Mouse (Mus musculus): ENCODE data around the gene Gm20708. TPM values are rescaled to one million over a fixed set of nuclear protein-coding genes. Genes with fewer than 3 reads are reported as not detected.
"Not testable (repeated sequence)": the region's sequence is repeated elsewhere in the genome, so short reads cannot be mapped to it uniquely, and the experiment has no call there.

Gene Gm20708
- polyA plus RNA-seq, 1 experiment from 2014 or later = not detected

DNA sequence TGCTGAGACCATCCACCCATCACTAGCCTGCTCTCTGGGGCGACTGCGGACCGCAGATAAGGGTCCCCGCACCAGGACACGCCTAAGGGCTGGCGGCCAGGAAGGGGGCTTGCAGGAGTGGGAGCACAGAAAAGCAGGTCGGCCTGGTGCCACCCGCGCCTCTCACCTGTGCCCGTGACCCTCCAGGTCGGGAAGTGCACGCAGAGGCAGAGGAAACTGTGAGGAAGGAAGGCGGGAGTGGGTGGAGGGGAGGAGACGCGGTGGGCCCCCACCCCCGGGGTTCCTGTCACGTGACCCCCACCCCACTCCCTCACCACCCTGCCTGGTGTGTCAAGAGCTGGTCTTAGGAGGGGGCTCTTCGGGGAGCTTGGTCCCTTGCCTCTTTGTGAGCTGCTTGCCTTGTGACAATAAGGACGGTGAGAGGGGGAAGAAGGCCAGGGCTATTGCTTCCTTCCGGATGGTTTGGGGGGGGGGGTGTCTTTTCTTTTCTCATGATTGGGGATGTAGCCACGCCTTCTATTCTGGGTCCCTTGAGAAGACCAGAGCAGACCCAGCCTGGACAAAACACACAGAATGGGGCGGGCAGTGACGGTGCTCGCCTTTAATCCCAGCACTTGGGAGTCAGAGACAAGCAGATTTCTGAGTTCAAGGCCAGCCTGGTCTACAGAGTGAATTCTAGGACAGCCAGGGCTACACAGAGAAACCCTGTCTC, 27.3 kb upstream of the Gm20708 start, which contains the start of the genes Tmc8 and Tmc6:
Tmc8 (plus strand) TSS at position 84 of the 712 bp plus-strand sequence.
Tmc6 (minus strand) TSS at position 206 of the 712 bp plus-strand sequence.
- peak; percentile 68 for DNase-seq

DNA sequence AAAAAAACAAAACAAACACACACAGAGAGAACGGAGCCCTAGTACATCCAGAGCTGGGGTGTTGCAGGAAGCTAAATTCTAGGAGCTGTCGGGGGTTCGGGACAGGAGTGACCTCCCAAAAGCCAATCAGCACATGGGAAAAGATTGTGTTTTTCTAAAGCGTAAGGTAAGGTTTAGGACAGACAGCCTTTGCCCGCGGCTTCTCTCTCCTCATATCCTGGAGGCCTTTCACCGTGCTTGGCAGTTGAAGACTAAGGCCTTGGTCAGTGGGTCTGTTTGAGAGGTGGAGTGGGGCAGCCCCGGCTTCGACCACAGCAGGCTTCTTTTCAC, 26.8 kb upstream of the Gm20708 start:
- 6% methylated on average over 9 of the region's 9 CpGs for WGBS (ENCODE audit: insufficient replicate concordance)
- peak overlapping the region; percentile 98 for H3K4me2 ChIP-seq
- H3K27ac ChIP-seq = peak overlapping the region; percentile 100
- peak overlapping the region; percentile 96 for H3K4me3 ChIP-seq (replicated peaks)
- H3K9me3 ChIP-seq (replicated peaks) = no peaks in the 10 kb centered on the region
- no peaks in the 10 kb centered on the region for H3K27me3 ChIP-seq
- peaks cover 52% of the 10 kb centered on the region for H3K36me3 ChIP-seq
- H3K9ac ChIP-seq = peak overlapping the region; percentile 97
- H3K4me1 ChIP-seq (replicated peaks) = peaks cover 72% of the 10 kb centered on the region
- DNase-seq (no peak), ATAC-seq (ENCODE audit: low read depth) (no peak)

More for the DNA sequence above, 27.3 kb upstream of the Gm20708 start, which contains the start of the genes Tmc8 and Tmc6:
- peak within 1 kb of the TSS; percentile 96 for H3K4me3 ChIP-seq (replicated peaks)
- 8% methylated on average over 23 of the region's 24 CpGs for WGBS (ENCODE audit: insufficient replicate concordance)
- peak within 1 kb of the TSS; percentile 97 for H3K9ac ChIP-seq
- peak; percentile 67 for ATAC-seq (ENCODE audit: low read depth)
- peak within 1 kb of the TSS; percentile 100 for H3K27ac ChIP-seq
- peaks cover 52% of the 10 kb centered on the region for H3K36me3 ChIP-seq
- no peaks in the 10 kb centered on the region for H3K9me3 ChIP-seq (replicated peaks)
- peak within 1 kb of the TSS; percentile 98 for H3K4me2 ChIP-seq
- peaks cover 77% of the 10 kb centered on the region for H3K4me1 ChIP-seq (replicated peaks)
- no peaks in the 10 kb centered on the region for H3K27me3 ChIP-seq

DNA sequence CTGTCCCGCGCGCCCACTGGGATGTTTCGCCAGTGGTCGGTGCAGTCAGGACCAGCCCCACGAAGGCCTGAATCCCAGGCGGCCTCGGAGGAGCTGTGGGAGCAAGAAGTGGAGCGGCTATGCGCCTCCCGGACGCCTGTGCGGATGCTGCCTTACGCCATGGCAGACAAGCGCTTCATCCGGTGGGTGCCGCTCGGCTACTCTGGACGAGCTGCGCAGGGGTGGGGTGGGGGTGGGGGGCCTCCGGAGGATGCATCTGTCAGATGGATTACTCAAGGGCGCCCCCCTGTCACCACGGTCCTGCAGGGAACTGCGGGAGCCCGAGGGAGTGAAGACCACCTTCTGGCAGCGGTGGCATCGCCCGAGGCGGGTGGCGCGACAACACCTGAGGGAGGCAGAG, 26.4 kb upstream of the Gm20708 start:
- ATAC-seq (ENCODE audit: low read depth) (no peak), DNase-seq (peak; percentile 71)
- under 1% methylated on average over 31 of the region's 31 CpGs for WGBS (ENCODE audit: insufficient replicate concordance)
- Histone ChIP-seq H3K4me3 (replicated peaks) (peak overlapping the region; percentile 96), H3K4me2 (peak overlapping the region; percentile 98), H3K27ac (peak overlapping the region; percentile 100), H3K27me3 (no peaks in the 10 kb centered on the region), H3K4me1 (replicated peaks) (peaks cover 68% of the 10 kb centered on the region), H3K9ac (peak overlapping the region; percentile 97), H3K36me3 (peaks cover 52% of the 10 kb centered on the region), H3K9me3 (replicated peaks) (no peaks in the 10 kb centered on the region)

DNA sequence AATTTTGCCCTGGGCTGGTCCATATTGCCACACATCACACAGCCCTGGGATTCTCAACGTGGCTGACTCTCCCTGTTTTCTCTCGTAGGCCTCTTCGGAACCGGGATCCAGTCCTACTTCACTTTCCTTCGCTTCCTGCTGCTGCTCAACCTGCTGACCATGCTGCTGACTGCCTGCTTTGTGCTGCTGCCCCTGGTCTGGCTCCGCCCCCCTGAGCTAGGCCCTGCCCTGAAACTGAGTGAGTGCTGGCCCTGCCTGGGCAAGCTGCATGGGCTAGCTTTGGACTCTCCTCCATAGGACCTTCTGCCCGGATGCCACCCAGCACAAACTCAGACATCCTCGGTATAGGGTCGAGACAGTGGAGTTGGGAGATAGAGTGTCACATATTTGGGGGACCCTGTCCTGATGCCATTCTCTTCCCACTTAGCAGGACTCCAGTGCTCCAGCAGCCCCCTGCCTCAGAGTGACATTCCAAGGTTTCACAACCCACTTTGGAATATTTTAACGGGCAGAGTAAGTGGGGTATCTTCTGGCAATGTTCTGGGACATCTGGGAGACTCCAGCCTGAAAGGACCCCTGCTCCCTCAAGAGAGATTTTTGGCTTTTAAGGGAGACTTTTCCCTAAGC, 25.7 kb upstream of the Gm20708 start:
- Histone ChIP-seq H3K4me2 (peak overlapping the region; percentile 98), H3K4me3 (replicated peaks) (peak overlapping the region; percentile 96), H3K4me1 (replicated peaks) (peaks cover 61% of the 10 kb centered on the region), H3K36me3 (peaks cover 50% of the 10 kb centered on the region), H3K9ac (peak overlapping the region; percentile 97), H3K27ac (peak overlapping the region; percentile 100), H3K9me3 (replicated peaks) (no peaks in the 10 kb centered on the region), H3K27me3 (no peaks in the 10 kb centered on the region)
- 37% methylated on average over 10 of the region's 10 CpGs for WGBS (ENCODE audit: insufficient replicate concordance)
- DNase-seq = peak; percentile 73
- peak; percentile 19 for ATAC-seq (ENCODE audit: low read depth)

DNA sequence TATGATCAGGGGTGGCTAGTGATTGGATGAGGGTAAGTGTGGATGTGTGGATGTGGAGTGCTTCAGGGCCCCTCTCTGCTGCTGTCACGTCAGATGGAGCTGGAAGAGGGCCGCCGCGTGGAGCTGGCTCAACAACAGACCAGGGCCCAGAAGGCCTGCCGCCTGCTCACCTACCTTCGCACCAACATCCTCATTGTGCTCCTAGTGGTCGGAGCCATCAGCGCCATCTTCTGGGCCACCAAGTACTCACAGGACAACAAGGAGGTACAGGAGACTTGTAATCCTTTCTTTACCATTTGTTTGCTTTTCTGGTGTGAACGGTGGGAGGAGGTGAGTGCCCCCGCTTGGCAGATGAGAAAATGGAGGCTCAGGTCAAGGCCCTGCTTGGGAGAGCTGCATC, 23.2 kb upstream of the Gm20708 start:
- H3K27me3 ChIP-seq = no peaks in the 10 kb centered on the region
- peak overlapping the region; percentile 97; the same call in 1 of the 2 replicates for H3K9ac ChIP-seq
- H3K9me3 ChIP-seq (replicated peaks) = no peaks in the 10 kb centered on the region
- WGBS (ENCODE audit: insufficient replicate concordance) = 21% methylated on average over 10 of the region's 10 CpGs
- DNase-seq (peak; percentile 53), ATAC-seq (ENCODE audit: low read depth) (no peak)
- peak overlapping the region; percentile 98 for H3K4me2 ChIP-seq
- peak overlapping the region; percentile 100 for H3K27ac ChIP-seq
- peak overlapping the region; percentile 13; the same call in 1 of the 2 replicates for H3K4me3 ChIP-seq (replicated peaks)
- peaks cover 69% of the 10 kb centered on the region for H3K4me1 ChIP-seq (replicated peaks)
- peaks cover 58% of the 10 kb centered on the region for H3K36me3 ChIP-seq

DNA sequence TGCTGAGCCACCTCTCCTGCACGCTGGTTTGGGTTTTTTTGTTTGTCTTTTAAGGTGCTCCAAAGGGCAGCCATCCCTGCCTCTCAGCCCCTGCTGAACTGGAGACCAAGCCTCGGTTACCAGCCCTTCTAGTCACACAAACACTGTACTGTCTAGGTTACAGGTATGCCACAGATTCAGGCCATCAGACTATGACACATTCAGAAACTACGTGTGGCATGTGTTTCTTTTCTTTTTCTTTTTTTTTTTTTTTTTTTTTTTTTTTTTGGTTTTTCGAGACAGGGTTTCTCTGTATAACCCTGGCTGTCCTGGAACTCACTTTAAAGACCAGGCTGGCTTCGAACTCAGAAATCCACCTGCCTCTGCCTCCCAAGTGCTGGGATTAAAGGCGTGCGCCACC, 21.0 kb upstream of the Gm20708 start:
- H3K4me1 ChIP-seq (replicated peaks) = peaks cover 72% of the 10 kb centered on the region
- not testable (repeated sequence) for H3K27me3 ChIP-seq; H3K4me2 ChIP-seq; H3K9me3 ChIP-seq (replicated peaks); H3K27ac ChIP-seq; H3K9ac ChIP-seq; H3K4me3 ChIP-seq (replicated peaks); ATAC-seq (ENCODE audit: low read depth); DNase-seq
- 83% methylated on average over 7 of the region's 7 CpGs for WGBS (ENCODE audit: insufficient replicate concordance)
- H3K36me3 ChIP-seq = peaks cover 70% of the 10 kb centered on the region

DNA sequence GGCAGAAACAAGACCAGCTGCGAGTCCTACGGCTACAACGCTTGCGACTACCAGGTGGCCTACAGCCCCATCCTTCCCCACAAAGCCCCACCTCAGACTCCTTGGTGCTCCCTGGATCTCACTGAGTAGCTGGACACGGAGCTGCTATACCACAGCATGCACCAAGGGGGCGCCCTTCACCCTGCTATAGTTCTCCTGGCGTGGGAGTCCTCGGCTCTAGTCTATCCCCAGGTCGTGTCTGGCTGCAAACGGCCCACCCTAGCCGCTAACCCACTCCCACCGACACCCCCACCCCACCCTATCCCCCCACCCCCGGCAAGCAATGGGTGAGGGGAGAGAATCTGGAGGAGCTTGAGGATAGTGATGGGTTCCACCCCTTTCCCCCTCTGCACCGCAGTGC, 19.2 kb upstream of the Gm20708 start:
- H3K9ac ChIP-seq = peak overlapping the region; percentile 68
- H3K9me3 ChIP-seq (replicated peaks) = no peaks in the 10 kb centered on the region
- H3K27ac ChIP-seq = peak overlapping the region; percentile 91
- peak; percentile 59 for ATAC-seq (ENCODE audit: low read depth)
- H3K4me1 ChIP-seq (replicated peaks) = peaks cover 70% of the 10 kb centered on the region
- H3K36me3 ChIP-seq = peaks cover 54% of the 10 kb centered on the region
- H3K4me2 ChIP-seq = peak overlapping the region; percentile 77
- WGBS (ENCODE audit: insufficient replicate concordance) = 5% methylated on average over 14 of the region's 14 CpGs
- peak overlapping the region; percentile 46 for H3K4me3 ChIP-seq (replicated peaks)
- H3K27me3 ChIP-seq = no peaks in the 10 kb centered on the region
- peak; percentile 74 for DNase-seq

DNA sequence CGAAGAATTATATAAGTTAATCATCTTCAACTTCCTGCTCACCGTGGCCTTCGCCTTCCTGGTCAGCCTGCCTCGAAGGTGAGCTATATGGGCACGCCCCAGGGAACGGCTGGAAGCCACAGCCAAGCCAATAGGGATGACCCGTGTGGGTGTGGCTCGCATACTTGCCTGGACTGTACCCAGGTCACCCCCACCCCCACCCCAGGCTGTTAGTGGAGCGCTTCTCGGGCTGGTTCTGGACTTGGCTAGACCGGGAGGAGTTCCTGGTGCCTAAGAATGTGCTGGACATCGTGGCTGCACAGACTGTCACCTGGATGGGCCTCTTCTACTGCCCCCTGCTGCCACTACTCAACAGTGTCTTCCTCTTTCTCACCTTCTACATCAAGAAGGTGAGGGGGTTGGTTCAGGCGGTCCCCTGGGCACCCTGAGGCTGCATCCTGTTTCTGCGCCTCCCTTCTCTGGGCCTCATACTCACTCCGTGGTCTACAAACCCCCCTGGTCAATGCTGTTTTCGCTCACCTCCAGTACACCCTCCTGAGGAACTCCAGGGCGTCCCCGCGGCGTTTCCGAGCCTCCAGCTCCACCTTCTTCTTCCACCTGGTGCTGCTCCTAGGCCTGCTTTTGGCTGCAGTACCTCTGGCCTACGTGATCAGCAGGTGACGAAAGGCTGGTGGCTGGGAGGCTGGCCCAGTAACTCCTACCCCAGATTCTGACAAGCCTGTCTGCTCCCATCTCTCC, 18.6 kb upstream of the Gm20708 start:
- H3K27me3 ChIP-seq = no peaks in the 10 kb centered on the region
- ATAC-seq (ENCODE audit: low read depth) = peak; percentile 76
- DNase-seq = peak; percentile 45
- WGBS (ENCODE audit: insufficient replicate concordance) = 33% methylated on average over 23 of the region's 23 CpGs
- H3K9ac ChIP-seq = peak overlapping the region; percentile 68
- peaks cover 48% of the 10 kb centered on the region for H3K36me3 ChIP-seq
- H3K4me3 ChIP-seq (replicated peaks) = peak overlapping the region; percentile 46
- H3K9me3 ChIP-seq (replicated peaks) = no peaks in the 10 kb centered on the region
- H3K4me1 ChIP-seq (replicated peaks) = peaks cover 70% of the 10 kb centered on the region
- peak overlapping the region; percentile 77 for H3K4me2 ChIP-seq
- H3K27ac ChIP-seq = peak overlapping the region; percentile 91

DNA sequence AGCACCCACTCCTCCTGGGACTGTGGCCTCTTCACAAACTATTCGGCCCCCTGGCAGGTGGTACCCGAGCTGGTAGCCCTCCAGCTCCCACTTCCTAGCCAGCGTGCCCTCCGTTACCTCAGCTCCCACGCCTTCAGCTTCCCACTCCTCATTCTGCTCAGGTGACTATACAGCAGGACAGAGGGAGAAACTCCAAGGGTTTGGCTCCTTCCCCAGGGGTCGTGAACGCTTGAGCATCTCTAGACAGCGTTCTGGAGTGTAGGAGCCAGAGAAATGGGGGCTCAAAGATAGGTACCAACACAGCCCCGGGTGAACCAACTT, 18.1 kb upstream of the Gm20708 start:
- Histone ChIP-seq H3K4me2 (peak overlapping the region; percentile 77), H3K27me3 (no peaks in the 10 kb centered on the region), H3K27ac (peak overlapping the region; percentile 91), H3K9me3 (replicated peaks) (no peaks in the 10 kb centered on the region), H3K4me3 (replicated peaks) (no peak overlapping the region), H3K4me1 (replicated peaks) (peaks cover 70% of the 10 kb centered on the region), H3K36me3 (peaks cover 42% of the 10 kb centered on the region), H3K9ac (peak overlapping the region; percentile 68)
- ATAC-seq (ENCODE audit: low read depth) (no peak), DNase-seq (no peak)
- 79% methylated on average over 9 of the region's 9 CpGs for WGBS (ENCODE audit: insufficient replicate concordance)

DNA sequence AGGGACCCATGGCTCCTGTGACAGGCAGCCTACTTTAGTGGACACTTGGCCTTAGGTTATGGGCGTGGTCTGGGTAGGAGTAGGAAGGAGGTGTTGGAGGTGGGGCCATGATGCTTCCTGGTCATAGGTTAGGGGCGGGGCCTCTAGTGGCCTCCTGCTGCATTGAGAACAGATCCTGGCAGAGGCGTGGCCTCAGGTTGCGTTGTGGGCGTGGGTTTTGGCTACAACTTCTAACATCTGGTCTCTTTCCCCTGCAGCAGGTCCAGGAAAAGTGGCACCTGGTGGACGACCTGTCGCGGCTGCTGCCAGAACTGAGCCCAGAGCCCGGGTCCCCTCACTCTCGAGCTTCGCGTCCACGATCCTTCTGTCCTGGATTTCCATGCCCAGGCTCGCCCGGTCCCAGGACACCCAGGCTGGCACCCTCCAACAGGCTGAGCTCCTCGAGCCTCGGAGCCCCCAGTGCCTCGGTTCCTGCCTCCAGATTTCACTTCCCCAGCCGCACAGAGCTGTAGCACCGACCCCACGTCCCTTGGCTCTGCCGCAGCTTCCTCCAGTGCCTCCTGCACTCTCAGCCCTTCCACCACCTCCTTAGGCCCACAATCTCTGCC, 17.1 kb upstream of the Gm20708 start:
- Histone ChIP-seq H3K27me3 (no peaks in the 10 kb centered on the region), H3K27ac (peak overlapping the region; percentile 91), H3K4me2 (peak overlapping the region; percentile 77), H3K4me3 (replicated peaks) (peak overlapping the region; percentile 52), H3K4me1 (replicated peaks) (peaks cover 77% of the 10 kb centered on the region), H3K36me3 (peaks cover 33% of the 10 kb centered on the region), H3K9ac (peak overlapping the region; percentile 73), H3K9me3 (replicated peaks) (no peaks in the 10 kb centered on the region)
- ATAC-seq (ENCODE audit: low read depth) (peak; percentile 77), DNase-seq (peak; percentile 92)
- 8% methylated on average over 22 of the region's 22 CpGs for WGBS (ENCODE audit: insufficient replicate concordance)

DNA sequence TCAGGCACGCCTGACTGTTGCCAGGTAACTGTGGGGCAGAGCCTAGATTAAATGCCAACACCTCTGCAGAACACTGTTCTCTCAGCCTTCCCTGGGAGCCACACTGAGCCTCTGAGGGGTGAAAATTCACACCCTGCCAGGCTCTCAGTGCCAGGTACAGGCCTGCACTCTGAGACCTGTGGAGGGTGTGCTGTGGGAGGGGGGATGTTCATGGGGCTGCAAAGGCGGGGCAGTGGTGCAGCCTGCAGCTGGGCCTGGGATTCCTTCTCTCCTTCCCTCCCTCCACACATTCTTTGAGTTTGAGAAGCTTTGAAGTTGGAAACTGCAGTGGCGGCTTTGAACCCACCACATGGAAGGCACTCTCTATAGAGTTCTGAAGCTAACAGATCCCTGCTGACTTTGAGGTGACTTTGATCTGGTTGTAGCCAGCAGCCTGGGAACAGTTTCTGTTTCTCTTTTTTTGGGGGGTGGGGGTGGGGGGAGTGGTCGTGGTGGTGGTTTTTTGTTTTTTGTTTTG, 15.4 kb upstream of the Gm20708 start:
- 74% methylated on average over 4 of the region's 4 CpGs for WGBS (ENCODE audit: insufficient replicate concordance)
- Histone ChIP-seq H3K27me3 (no peaks in the 10 kb centered on the region), H3K36me3 (peaks cover 17% of the 10 kb centered on the region), H3K9me3 (replicated peaks) (no peaks in the 10 kb centered on the region), H3K4me2 (no peak overlapping the region), H3K4me1 (replicated peaks) (peaks cover 92% of the 10 kb centered on the region), H3K4me3 (replicated peaks) (no peak overlapping the region), H3K9ac (peak overlapping the region; percentile 19; the same call in 1 of the 2 replicates), H3K27ac (peak overlapping the region; percentile 81)
- DNase-seq (no peak), ATAC-seq (ENCODE audit: low read depth) (no peak)

All from liver, embryonic 13.5 days (tissue).